Mouse (Mus musculus): ENCODE measurements around the gene Mccc2. TPM values are rescaled to one million over a fixed set of nuclear protein-coding genes. Genes with fewer than 3 reads are reported as not detected.

Mccc2 gene
- 16.8 TPM for polyA plus RNA-seq (2017; shearing (Covaris generic))

GRCm38 (mm10) chr13:100014906-100015895, at the start of gene Mccc2:
Gene Mccc2, minus strand, starts transcription at chr13:100015639.

GRCm38 (mm10) chr13:99900965-99901364, 114.5 kb downstream of the Mccc2 start, which contains the start of gene Cartpt:
Gene Cartpt, minus strand, starts transcription at chr13:99901091.

Other genes starting within 250 kb of the Mccc2 start
- not detected for gene Cartpt, start 114.5 kb downstream of the Mccc2 start, polyA plus RNA-seq (2017; shearing (Covaris generic))
- gene Bdp1, start 88.4 kb upstream of the Mccc2 start, polyA plus RNA-seq (2017; shearing (Covaris generic)) = 81.1 TPM
- gene Serf1, start 92.4 kb upstream of the Mccc2 start, polyA plus RNA-seq (2017; shearing (Covaris generic)) = 2.6 TPM
- gene Smn1, start 109.2 kb upstream of the Mccc2 start, polyA plus RNA-seq (2017; shearing (Covaris generic)) = 23.9 TPM
- 3.9 TPM for gene Naip2, start 186.5 kb upstream of the Mccc2 start, polyA plus RNA-seq (2017; shearing (Covaris generic))
- gene Naip5, start 230.7 kb upstream of the Mccc2 start, polyA plus RNA-seq (2017; shearing (Covaris generic)) = 0.75 TPM